Mouse (Mus musculus): ENCODE results near the gene Clybl.

DNA sequence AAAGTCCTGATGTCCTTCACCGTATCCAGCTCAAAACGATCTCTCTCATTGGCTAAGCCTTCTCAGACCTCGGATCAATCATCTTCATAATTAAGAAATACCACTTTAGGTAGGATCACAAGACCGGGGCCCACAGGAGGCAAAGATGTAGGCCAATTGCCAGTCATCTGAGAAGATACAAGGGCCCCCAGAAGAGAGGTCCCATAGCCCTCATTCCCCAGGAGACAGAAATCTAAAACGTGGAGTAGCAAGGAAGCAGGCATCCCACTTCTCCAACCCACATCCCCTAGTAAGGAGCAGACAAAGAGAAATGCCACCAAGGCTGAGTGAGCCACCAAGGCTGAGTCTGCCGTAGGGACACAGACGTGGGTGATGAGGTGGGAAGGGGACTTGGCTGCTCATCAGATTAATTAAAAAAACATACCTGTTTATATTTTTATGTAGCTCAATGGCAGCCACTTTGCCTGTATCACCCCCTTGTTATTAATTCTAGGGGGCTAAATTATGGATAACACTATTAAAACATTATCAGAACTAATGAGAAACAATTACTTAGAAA, 223.2 kb downstream of the Clybl start:
- TF ChIP-seq GATA1 (IDR thresholded peaks at IDR 0.05; ENCODE audit: low read length) (no peak), TAL1 (IDR thresholded peaks at IDR 0.05; ENCODE audit: low read length) (no peak)

All from erythroblast, embryonic 14.5 days (primary cell).